Mouse (Mus musculus): ENCODE data around the gene Tmem189. TPM values are rescaled to one million over a fixed set of nuclear protein-coding genes. Genes with fewer than 3 reads are reported as not detected.

Gene Tmem189
- polyA plus RNA-seq, 1 experiment from 2014 or later = 37.1 TPM

DNA sequence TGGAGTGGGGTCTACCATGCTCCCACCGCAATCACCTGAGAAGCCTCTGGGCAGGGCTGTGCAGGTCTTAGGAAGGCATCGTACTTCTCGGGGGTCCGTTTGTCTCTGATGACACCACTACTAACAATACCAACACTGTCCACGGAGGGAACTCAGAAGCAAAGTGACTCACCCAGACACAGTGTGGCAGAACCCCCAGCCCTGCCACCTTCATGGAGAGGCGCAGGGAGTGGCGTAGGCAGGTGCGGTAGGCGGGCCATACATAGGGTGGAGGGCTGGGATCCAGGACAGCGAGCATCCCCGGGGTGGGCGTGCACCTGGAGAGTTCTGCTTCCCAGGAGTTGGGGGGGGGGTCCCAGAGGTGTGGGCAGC lies 1.5 kb downstream of the Tmem189 start:
- no peaks in the 10 kb centered on the region for H3K36me3 ChIP-seq (ENCODE audit: control insufficient read depth, insufficient read depth, low read length)
- no peak overlapping the region for H3K27ac ChIP-seq (ENCODE audit: low read depth, low read length)
- no peaks in the 10 kb centered on the region for H3K9me3 ChIP-seq (ENCODE audit: control insufficient read depth, low read length)
- peak overlapping the region; percentile 93 for H3K4me2 ChIP-seq (ENCODE audit: low read length)
- WGBS = 28% methylated on average over 12 of the region's 12 CpGs
- peaks cover 12% of the 10 kb centered on the region for H3K4me1 ChIP-seq (ENCODE audit: control insufficient read depth, insufficient read depth, low read depth, low read length)
- H3K9ac ChIP-seq (ENCODE audit: low read depth, low read length) = no peak overlapping the region; the same call in 1 of the 2 replicates
- peak overlapping the region; percentile 72 for H3K4me3 ChIP-seq (ENCODE audit: low read length)
- peaks cover 29% of the 10 kb centered on the region for H3K27me3 ChIP-seq (replicated peaks; ENCODE audit: control insufficient read depth, insufficient read depth, low read length)
- ATAC-seq = peak; percentile 53

DNA sequence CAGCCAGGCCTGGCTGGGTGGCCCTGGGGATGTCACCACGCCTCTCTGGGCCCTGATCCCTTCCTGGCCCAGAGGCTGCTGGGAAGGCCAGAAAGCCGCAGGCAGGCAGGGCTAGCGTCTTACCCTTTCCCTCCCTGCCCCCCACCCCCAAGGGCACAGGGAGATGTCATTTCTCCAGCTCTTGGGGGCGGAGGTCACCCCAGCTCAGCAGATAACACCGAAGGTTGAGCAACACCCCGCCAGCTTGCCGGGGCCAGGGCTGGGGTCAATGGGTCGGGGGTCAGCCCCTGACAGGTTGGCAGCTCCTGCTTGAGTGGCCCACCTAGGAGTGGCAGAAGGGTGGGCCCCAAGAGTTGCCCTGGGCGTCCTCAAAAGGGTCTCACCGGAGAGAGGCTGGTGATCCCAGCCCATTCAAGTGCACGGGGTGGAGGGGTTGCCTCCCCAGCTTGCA lies 1.9 kb downstream of the Tmem189 start:
- peak; percentile 19; the same call in 1 of the 2 replicates for ATAC-seq
- WGBS = 60% methylated on average over 11 of the region's 11 CpGs

GRCm38 (mm10) chr2:167687250-167687586 lies 2.4 kb downstream of the Tmem189 start:
- Histone ChIP-seq H3K4me2 (ENCODE audit: low read length) (no peak overlapping the region), H3K27me3 (replicated peaks; ENCODE audit: control insufficient read depth, insufficient read depth, low read length) (peaks cover 30% of the 10 kb centered on the region), H3K36me3 (ENCODE audit: control insufficient read depth, insufficient read depth, low read length) (no peaks in the 10 kb centered on the region), H3K4me1 (ENCODE audit: control insufficient read depth, insufficient read depth, low read depth, low read length) (peaks cover 12% of the 10 kb centered on the region), H3K27ac (ENCODE audit: low read depth, low read length) (no peak overlapping the region), H3K9me3 (ENCODE audit: control insufficient read depth, low read length) (no peaks in the 10 kb centered on the region), H3K9ac (ENCODE audit: low read depth, low read length) (no peak overlapping the region), H3K4me3 (ENCODE audit: low read length) (no peak overlapping the region)
- 88% methylated on average over 4 of the region's 4 CpGs for WGBS
- no peak for ATAC-seq

More for the DNA sequence above, 1.9 kb downstream of the Tmem189 start:
- Histone ChIP-seq H3K4me3 (ENCODE audit: low read length) (no peak overlapping the region), H3K9ac (ENCODE audit: low read depth, low read length) (no peak overlapping the region), H3K36me3 (ENCODE audit: control insufficient read depth, insufficient read depth, low read length) (no peaks in the 10 kb centered on the region), H3K27ac (ENCODE audit: low read depth, low read length) (no peak overlapping the region), H3K9me3 (ENCODE audit: control insufficient read depth, low read length) (no peaks in the 10 kb centered on the region), H3K4me2 (ENCODE audit: low read length) (no peak overlapping the region), H3K4me1 (ENCODE audit: control insufficient read depth, insufficient read depth, low read depth, low read length) (peaks cover 12% of the 10 kb centered on the region), H3K27me3 (replicated peaks; ENCODE audit: control insufficient read depth, insufficient read depth, low read length) (peaks cover 29% of the 10 kb centered on the region)

GRCm38 (mm10) chr2:167686382-167687249 lies 3.0 kb downstream of the Tmem189 start:
- ATAC-seq = no peak

DNA sequence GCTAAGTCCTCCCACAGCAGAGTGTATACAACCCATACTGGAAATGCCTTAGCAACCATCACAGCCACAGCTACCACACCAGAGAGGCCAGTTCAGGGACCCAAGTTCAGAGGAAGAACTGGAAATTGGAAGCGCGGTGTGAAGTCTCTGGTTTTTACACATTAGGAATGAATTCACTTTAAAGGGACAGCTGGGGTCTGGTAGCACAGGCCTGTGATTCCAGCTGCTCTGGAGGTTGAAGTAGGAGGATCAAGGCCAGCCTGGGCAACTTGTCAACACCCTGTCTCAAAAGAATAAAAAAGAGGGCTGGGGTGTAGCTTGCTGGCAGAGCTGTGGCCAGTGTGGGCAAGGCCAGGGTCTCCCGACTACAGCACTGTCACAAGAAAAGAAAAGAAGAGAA lies 3.8 kb downstream of the Tmem189 start:
- H3K4me3 ChIP-seq (ENCODE audit: low read length) = no peak overlapping the region
- H3K27ac ChIP-seq (ENCODE audit: low read depth, low read length) = no peak overlapping the region
- peaks cover 12% of the 10 kb centered on the region for H3K4me1 ChIP-seq (ENCODE audit: control insufficient read depth, insufficient read depth, low read depth, low read length)
- no peak overlapping the region for H3K9ac ChIP-seq (ENCODE audit: low read depth, low read length)
- no peak for ATAC-seq
- 81% methylated on average over 3 of the region's 3 CpGs for WGBS
- no peak overlapping the region for H3K4me2 ChIP-seq (ENCODE audit: low read length)
- peaks cover 19% of the 10 kb centered on the region for H3K27me3 ChIP-seq (replicated peaks; ENCODE audit: control insufficient read depth, insufficient read depth, low read length)
- H3K9me3 ChIP-seq (ENCODE audit: control insufficient read depth, low read length) = no peaks in the 10 kb centered on the region
- H3K36me3 ChIP-seq (ENCODE audit: control insufficient read depth, insufficient read depth, low read length) = no peaks in the 10 kb centered on the region

More at GRCm38 (mm10) chr2:167686382-167687249, 3.0 kb downstream of the Tmem189 start:
- Histone ChIP-seq H3K9ac (ENCODE audit: low read depth, low read length) (no peak overlapping the region), H3K4me3 (ENCODE audit: low read length) (no peak overlapping the region), H3K27ac (ENCODE audit: low read depth, low read length) (no peak overlapping the region), H3K36me3 (ENCODE audit: control insufficient read depth, insufficient read depth, low read length) (no peaks in the 10 kb centered on the region), H3K27me3 (replicated peaks; ENCODE audit: control insufficient read depth, insufficient read depth, low read length) (peaks cover 27% of the 10 kb centered on the region), H3K4me2 (ENCODE audit: low read length) (no peak overlapping the region), H3K9me3 (ENCODE audit: control insufficient read depth, low read length) (no peaks in the 10 kb centered on the region), H3K4me1 (ENCODE audit: control insufficient read depth, insufficient read depth, low read depth, low read length) (peaks cover 12% of the 10 kb centered on the region)
- 80% methylated on average over 16 of the region's 16 CpGs for WGBS

DNA sequence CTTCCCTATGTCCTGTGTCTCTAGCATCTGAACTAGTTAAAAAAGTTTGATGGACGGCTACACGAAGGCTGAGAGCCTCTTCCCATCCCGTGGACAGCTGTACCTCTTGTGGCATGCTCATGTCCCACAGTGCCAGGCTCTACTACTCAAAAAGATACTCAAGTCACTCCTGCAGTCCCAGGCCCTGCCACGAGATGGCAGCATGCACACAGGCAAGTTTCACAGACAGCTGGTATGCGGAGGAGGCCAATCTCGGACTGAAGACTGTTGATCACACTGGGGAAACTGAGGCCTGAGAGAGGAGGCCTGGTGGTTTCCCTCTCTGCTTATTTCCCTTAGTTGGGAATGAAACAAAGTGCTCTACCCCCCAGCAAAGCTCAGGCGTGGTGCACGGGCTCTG lies 4.5 kb downstream of the Tmem189 start:
- Histone ChIP-seq H3K9ac (ENCODE audit: low read depth, low read length) (no peak overlapping the region), H3K27me3 (replicated peaks; ENCODE audit: control insufficient read depth, insufficient read depth, low read length) (peaks cover 14% of the 10 kb centered on the region), H3K4me3 (ENCODE audit: low read length) (no peak overlapping the region), H3K9me3 (ENCODE audit: control insufficient read depth, low read length) (no peaks in the 10 kb centered on the region), H3K4me1 (ENCODE audit: control insufficient read depth, insufficient read depth, low read depth, low read length) (peaks cover 10% of the 10 kb centered on the region; the same call in 1 of the 2 replicates), H3K4me2 (ENCODE audit: low read length) (no peak overlapping the region), H3K27ac (ENCODE audit: low read depth, low read length) (no peak overlapping the region), H3K36me3 (ENCODE audit: control insufficient read depth, insufficient read depth, low read length) (no peaks in the 10 kb centered on the region)
- 9% methylated on average over 8 of the region's 8 CpGs for WGBS
- peak; percentile 57; the same call in 1 of the 2 replicates for ATAC-seq

- no peaks in the 10 kb centered on the region for H3K9me3 ChIP-seq (ENCODE audit: control insufficient read depth, low read length)
- no peak for ATAC-seq
- no peak overlapping the region for H3K9ac ChIP-seq (ENCODE audit: low read depth, low read length)
- no peaks in the 10 kb centered on the region for H3K36me3 ChIP-seq (ENCODE audit: control insufficient read depth, insufficient read depth, low read length)
- no peak overlapping the region for H3K4me2 ChIP-seq (ENCODE audit: low read length)
- H3K4me1 ChIP-seq (ENCODE audit: control insufficient read depth, insufficient read depth, low read depth, low read length) = no peaks in the 10 kb centered on the region
- H3K27me3 ChIP-seq (replicated peaks; ENCODE audit: control insufficient read depth, insufficient read depth, low read length) = peaks cover 11% of the 10 kb centered on the region
- no peak overlapping the region for H3K4me3 ChIP-seq (ENCODE audit: low read length)
- WGBS = 76% methylated on average over 3 of the region's 3 CpGs
- no peak overlapping the region for H3K27ac ChIP-seq (ENCODE audit: low read depth, low read length)
Observed at GRCm38 (mm10) chr2:167683721-167684120, 5.9 kb downstream of the Tmem189 start.

- Histone ChIP-seq H3K9me3 (ENCODE audit: control insufficient read depth, low read length) (no peaks in the 10 kb centered on the region), H3K27ac (ENCODE audit: low read depth, low read length) (no peak overlapping the region), H3K4me1 (ENCODE audit: control insufficient read depth, insufficient read depth, low read depth, low read length) (no peaks in the 10 kb centered on the region), H3K36me3 (ENCODE audit: control insufficient read depth, insufficient read depth, low read length) (no peaks in the 10 kb centered on the region), H3K27me3 (replicated peaks; ENCODE audit: control insufficient read depth, insufficient read depth, low read length) (0 out of 2 replicates have a peak, but pooled peaks cover 3% of the 10 kb centered on the region), H3K4me3 (ENCODE audit: low read length) (no peak overlapping the region), H3K4me2 (ENCODE audit: low read length) (no peak overlapping the region), H3K9ac (ENCODE audit: low read depth, low read length) (no peak overlapping the region)
- 53% methylated on average over 5 of the region's 5 CpGs for WGBS
- no peak for ATAC-seq
Observed at GRCm38 (mm10) chr2:167680657-167681056, 9.0 kb downstream of the Tmem189 start.

DNA sequence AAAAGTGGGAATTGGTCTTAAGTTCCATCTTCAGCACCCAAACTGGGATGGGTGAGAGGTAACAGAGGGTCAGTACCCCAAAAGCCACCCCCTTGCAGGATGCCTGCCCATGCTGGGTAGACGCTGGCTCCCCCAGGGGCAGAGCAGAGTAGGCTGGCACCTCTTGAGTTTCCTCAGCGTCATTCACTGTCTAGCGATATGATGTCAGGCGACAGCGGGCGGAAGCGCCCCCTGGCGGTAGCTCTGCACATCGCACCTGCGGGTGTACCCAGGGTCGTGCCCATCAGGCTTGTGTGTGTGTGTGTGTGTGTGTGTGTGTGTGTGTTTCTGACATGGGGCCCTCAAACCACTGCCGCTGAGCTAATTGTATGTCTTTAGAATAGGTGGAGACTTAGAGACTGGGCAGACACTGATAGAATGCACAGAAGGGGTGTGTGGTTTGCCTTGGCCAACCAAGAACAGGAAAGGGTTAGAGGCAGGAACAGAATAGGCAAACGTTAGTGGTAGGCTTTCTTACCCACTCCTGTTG lies 9.7 kb downstream of the Tmem189 start:
- H3K4me3 ChIP-seq (ENCODE audit: low read length) = no peak overlapping the region
- 0 out of 2 replicates have a peak, but pooled peaks cover 3% of the 10 kb centered on the region for H3K27me3 ChIP-seq (replicated peaks; ENCODE audit: control insufficient read depth, insufficient read depth, low read length)
- H3K4me1 ChIP-seq (ENCODE audit: control insufficient read depth, insufficient read depth, low read depth, low read length) = no peaks in the 10 kb centered on the region
- ATAC-seq = peak; percentile 78
- H3K4me2 ChIP-seq (ENCODE audit: low read length) = no peak overlapping the region
- 3% methylated on average over 13 of the region's 13 CpGs for WGBS
- H3K9me3 ChIP-seq (ENCODE audit: control insufficient read depth, low read length) = no peaks in the 10 kb centered on the region
- no peak overlapping the region for H3K27ac ChIP-seq (ENCODE audit: low read depth, low read length)
- no peaks in the 10 kb centered on the region for H3K36me3 ChIP-seq (ENCODE audit: control insufficient read depth, insufficient read depth, low read length)
- no peak overlapping the region for H3K9ac ChIP-seq (ENCODE audit: low read depth, low read length)

Measured in hindbrain, embryonic 16.5 days (tissue).